Mouse (Mus musculus): ENCODE results near the gene Scfd1.

Gene Scfd1

GRCm38 (mm10) chr12:51377003-51377887, at the start of gene Scfd1:
Gene Scfd1, plus strand, starts transcription at chr12:51377510.
- peak; percentile 91 to 95 for DNase-seq (ENCODE audit: low spot score in 2 of 2)

GRCm38 (mm10) chr12:51337014-51337413, 40.3 kb upstream of the Scfd1 start:
- DNase-seq (ENCODE audit: low spot score in 2 of 2), result no peak

- no peak for DNase-seq (ENCODE audit: low spot score in 2 of 2)
Measured at GRCm38 (mm10) chr12:51346121-51346520, 31.2 kb upstream of the Scfd1 start.

- peak; percentile 83 to 91 for DNase-seq (ENCODE audit: low spot score in 2 of 2)
Measured at GRCm38 (mm10) chr12:51347988-51348697, 29.2 kb upstream of the Scfd1 start, which contains the start of gene G2e3. Gene G2e3, plus strand, starts transcription at chr12:51348061.

GRCm38 (mm10) chr12:51348698-51348998, 28.7 kb upstream of the Scfd1 start:
- DNase-seq (ENCODE audit: low spot score in 2 of 2), result no peak

DNA sequence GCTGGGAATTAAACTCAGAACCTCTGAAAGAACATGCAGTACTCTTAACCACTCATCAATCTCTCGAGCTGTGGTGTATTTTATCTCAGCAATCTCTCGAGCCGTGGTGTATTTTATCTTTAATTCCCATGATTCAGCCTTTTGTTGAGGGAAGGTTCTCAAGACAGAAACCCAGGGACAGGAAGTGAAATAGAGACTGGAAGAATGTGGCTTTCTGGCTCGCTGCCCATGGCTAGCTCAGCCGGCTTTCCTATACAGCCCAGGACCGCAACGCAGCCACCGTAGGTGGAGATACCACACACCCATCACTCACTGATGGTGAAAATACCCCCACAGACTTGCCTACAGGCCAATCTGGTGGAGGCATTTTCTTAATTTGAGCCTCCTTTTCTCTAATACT, 22.0 kb upstream of the Scfd1 start:
- no peak for DNase-seq (ENCODE audit: low spot score in 2 of 2)

DNA sequence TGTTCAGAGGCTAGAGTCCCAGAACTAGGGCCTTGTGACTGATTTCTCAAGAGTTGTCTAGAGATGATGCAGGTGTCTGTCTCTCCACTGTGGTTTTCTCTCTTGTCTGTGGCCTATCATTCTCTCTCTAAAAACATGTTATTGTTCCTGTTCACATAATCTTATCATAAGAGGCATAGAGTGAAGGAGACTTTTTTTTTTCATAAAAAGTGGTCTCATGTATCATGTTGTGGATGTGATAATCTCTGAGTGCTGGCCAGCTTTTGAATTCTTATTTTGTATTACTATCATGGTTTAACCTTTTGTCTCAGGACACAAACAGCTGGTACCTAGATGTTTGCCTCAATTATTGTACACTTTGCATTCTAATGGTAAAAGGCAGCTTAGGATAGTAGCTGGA, 16.0 kb upstream of the Scfd1 start:
- DNase-seq (ENCODE audit: low spot score in 2 of 2), result no peak

- DNase-seq (ENCODE audit: low spot score in 2 of 2), result no peak
Measured at GRCm38 (mm10) chr12:51362898-51363297, 14.4 kb upstream of the Scfd1 start.

GRCm38 (mm10) chr12:51368504-51368903, 8.8 kb upstream of the Scfd1 start:
- DNase-seq (ENCODE audit: low spot score in 2 of 2), result no peak

DNA sequence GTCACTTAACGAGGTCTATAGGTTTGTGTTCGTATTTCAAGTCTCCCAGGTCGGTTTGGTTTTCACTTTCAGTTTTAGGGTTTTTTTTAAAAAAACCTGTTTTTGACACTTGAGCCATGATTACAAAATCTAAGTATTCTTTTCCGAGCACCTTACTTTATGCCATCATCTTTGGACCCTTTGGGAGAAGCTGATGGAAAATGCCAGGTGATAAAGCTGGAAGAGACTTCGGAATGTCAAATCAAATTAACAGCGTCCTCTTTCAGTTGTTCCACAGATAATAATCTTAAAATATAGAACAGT, 529 bp downstream of the Scfd1 start:
- no peak for DNase-seq (ENCODE audit: low spot score in 2 of 2)

DNA sequence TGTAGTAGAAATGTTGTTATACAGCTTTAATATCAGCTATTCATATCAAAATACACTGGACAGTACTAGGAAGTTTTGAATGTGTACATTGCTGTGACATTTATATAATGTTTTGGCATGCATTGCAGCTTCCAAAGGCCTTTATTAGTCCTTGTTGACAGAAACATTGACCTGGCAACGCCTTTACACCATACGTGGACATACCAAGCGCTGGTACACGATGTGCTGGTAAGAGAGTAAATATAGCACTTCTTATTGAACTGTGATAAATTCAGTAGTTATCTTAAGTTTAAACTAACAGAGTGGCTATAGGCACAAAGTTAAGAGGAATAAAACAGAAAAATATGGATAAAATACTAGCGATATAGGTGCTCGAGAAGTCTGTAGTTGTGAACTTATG, 22.6 kb downstream of the Scfd1 start:
- DNase-seq (ENCODE audit: low spot score in 2 of 2), result no peak

DNA sequence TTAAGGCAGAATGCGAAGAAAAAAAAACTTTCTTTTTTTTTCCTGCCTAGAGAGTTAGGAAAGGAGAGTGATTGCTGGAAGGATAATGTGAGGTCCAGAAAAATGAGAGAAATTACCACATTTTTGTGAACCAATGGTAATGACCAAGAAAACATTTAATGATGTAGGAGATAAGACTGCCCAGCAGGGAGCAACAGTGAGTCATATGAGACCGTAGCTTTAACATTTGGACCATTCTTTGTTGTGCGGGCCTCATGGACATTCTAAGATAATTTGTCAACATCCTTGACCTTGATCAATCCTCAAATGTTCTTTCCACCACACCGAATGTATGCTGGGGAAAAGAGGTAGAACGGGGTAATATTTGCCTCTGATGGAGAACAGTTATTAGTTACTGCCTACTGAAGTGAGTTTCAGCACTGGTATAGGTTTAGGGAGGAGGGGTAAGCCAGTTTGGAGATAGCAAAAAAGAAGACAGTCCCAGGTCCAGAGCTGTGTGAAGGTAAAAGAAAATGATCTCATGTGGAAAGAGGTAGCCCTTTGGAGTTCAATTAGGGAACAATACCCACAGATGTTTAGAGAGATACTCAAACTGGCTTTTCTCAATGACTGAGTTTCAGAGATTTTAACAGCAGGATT, 24.9 kb downstream of the Scfd1 start:
- DNase-seq (ENCODE audit: low spot score in 2 of 2), result no peak

DNA sequence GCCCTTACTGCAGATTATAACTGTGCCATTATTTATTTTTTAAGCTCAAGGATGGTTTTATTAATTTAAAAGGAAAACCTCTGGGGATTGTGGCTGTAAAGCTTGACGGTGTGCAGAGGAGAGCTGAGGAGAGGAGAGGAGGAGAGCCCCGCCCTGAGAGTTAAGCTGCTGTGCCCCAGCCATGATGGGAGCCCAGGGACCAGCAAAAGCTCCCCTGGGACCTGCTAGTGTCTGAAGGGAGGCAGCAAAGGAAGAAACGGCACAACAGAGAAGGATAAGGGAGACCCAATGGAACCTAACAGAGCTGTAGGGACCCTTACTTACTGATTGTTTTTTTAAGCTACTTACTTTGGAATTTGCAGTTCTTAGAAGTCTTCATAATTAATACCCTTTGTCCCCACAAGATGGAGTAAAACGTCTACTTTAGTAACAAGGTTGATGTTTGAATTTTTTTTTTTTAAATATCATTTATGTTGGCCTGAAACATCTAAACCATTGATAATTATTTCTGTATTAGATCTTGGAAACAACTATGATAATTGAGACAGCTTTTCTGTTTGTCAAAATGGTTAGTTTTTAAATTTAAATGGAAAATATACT, 26.8 kb downstream of the Scfd1 start:
- DNase-seq (ENCODE audit: low spot score in 2 of 2), result no peak

- DNase-seq (ENCODE audit: low spot score in 2 of 2), result no peak
Measured at GRCm38 (mm10) chr12:51411362-51411761, 34.1 kb downstream of the Scfd1 start.

DNA sequence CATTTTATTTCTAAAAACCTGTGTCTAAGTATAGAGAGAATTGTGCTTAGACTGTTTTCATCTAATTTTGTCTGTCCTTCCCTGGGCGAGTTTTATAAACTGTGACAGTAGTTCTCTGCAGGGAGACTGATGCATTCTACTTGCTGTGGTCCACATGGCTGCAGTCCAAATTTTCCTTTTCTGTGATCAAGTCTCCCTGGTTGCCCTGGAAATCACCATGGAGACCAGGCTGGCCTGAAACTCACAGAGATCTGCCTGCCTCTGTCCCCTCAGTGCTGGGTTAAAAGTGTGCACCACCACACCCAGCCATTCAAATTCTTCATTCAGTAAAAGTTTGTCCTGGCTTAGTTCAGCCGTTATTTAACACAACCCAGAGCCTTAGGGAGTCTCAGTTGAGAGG, 60.2 kb downstream of the Scfd1 start:
- no peak for DNase-seq (ENCODE audit: low spot score in 2 of 2)

DNA sequence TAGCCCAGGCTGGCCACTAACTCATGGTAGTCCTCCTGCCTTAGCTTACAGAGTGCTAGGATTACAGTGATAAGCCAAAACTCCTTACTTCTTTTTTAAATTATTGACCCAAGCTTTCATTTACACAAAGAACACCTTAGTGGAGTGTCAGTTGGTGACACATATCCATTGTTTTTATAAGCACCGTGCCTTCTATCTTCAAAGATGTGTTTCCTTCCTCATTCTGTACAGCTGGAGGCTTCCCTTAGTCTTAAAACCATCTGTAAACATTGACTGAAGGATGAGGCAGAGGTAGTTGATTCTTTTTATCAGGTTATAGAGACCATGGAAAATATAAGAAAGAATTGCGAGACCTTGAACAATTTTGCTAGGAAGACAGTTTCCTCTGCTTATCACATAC, 61.0 kb downstream of the Scfd1 start:
- no peak for DNase-seq (ENCODE audit: low spot score in 2 of 2)

DNA sequence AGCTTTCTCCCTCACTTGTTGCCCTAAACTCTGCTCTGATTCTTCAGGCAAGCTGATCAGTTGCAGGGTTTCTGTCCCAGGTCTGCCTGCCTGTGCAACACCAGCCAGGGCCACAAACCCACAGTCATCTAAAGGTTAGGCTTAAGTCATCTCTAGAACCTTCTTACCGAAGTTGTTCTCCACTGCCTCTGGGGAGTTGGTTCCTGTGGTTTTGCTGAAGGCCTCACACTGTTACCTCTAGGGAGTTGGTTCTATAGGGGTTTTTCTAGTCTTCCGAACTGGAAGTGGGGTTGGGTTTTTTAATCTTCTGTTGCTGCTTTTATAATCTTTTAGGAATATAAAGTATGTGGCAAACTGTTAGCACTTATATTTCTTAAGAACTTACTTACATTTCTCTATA, 72.0 kb downstream of the Scfd1 start:
- no peak for DNase-seq (ENCODE audit: low spot score in 2 of 2)

- no peak for DNase-seq (ENCODE audit: low spot score in 2 of 2)
Measured at GRCm38 (mm10) chr12:51470881-51471280, 93.6 kb downstream of the Scfd1 start.

- no peak for DNase-seq (ENCODE audit: low spot score in 2 of 2)
Measured at GRCm38 (mm10) chr12:51481246-51481645, 103.9 kb downstream of the Scfd1 start.

- no peak for DNase-seq (ENCODE audit: low spot score in 2 of 2)
Measured at GRCm38 (mm10) chr12:51492040-51492439, 114.7 kb downstream of the Scfd1 start.

DNA sequence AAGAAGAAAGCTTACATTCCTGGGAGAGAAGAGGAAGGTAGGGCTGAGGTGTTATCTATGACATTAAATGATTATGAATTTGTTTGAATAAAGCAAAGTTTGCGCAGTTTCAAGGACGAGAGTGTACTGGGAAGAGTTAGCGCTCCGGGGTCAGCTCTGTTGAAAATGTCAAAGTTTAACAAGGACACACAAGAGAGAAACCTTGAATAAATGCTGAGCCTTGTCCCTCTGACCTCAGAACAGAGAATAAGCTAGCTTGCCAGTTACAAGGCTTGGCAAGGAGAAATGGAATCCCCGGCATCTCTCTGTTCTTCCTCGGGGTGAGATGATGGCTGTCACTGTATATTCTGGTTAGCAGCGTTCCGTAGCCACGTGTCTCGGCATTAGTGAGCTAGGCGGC, 116.2 kb downstream of the Scfd1 start:
- DNase-seq (ENCODE audit: low spot score in 2 of 2), result no peak

GRCm38 (mm10) chr12:51494641-51495040, 117.3 kb downstream of the Scfd1 start:
- DNase-seq (ENCODE audit: low spot score in 2 of 2), result no peak
